Mouse (Mus musculus) right cerebral cortex, postnatal 36 days (tissue): ENCODE results near the gene Htra2.

Source experiments
- DNase-seq, 2 experiments: peaks; one replicate each; pipeline ENCODE4 v3.0.0; 2022; ENCODE audit warnings: low spot score in 2 of 2, mixed read lengths in 1 of 2

The Htra2 gene

GRCm38 (mm10) chr6:83008659-83009058, 46.4 kb downstream of the Htra2 start:
- DNase-seq: no peak

DNA sequence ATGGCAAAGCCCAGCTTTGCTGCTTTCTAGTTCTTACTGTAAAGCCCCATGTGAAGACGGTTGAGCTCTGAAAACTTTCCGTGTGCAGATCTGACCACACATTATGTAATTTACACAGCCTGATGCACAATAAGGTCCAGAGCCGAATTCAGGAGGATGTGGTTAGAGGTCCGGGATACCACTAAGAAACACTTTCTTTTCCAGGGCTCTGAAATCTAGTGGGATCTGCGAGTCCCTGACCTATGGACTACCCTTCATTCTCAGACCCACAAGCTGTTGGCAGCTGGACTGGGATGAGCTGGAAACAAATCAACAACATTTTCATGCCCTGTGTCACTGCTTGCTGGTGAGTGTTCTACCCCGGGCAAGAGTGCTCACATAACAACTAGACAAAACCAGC, 49.0 kb downstream of the Htra2 start:
- no peak for DNase-seq

GRCm38 (mm10) chr6:83005444-83006011, 49.5 kb downstream of the Htra2 start:
- no peak for DNase-seq

DNA sequence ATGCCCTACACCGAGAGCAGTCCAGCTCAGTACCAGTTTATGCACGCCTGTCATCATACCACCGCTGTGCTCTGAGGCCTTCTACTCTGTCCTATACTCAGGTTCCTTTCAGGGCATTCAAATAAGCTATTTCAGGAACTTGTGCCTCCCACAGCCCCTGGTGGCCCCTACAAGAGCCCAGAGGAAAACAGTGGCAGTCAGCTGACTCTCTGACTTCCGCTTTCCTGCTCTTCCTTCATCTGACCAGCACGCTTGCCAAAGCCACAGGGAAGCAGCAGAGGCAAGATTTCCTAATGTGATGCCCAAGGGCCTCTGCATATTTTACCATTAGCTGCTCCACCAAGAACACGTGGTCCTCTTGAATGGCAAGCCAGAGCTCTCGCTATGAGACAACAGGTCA, 50.2 kb downstream of the Htra2 start:
- no peak for DNase-seq

- DNase-seq: no peak
These were observed 50.8 kb downstream of the Htra2 start for GRCm38 (mm10) chr6:83004309-83004708.

GRCm38 (mm10) chr6:83003850-83004249, 51.2 kb downstream of the Htra2 start:
- DNase-seq: no peak

DNA sequence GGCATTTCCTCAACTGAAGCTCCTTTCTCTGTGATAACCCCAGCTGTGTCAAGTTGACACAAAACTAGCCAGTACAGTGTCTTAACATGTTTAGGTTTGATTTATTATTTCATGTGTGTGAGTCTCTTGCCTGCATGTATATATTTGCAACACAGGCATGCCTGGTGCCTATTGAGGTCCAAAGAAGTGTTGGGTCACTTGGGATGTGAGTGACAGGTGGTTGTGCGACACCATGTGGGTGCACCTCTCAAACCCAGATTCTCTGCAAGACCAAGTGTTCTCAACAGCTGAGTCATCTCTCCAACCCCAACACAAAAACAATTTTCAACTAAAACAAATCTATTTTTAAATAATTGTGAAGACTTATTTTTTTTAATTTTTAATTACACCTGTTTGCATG, 52.0 kb downstream of the Htra2 start:
- no peak for DNase-seq
